In the genomic region with DNA sequence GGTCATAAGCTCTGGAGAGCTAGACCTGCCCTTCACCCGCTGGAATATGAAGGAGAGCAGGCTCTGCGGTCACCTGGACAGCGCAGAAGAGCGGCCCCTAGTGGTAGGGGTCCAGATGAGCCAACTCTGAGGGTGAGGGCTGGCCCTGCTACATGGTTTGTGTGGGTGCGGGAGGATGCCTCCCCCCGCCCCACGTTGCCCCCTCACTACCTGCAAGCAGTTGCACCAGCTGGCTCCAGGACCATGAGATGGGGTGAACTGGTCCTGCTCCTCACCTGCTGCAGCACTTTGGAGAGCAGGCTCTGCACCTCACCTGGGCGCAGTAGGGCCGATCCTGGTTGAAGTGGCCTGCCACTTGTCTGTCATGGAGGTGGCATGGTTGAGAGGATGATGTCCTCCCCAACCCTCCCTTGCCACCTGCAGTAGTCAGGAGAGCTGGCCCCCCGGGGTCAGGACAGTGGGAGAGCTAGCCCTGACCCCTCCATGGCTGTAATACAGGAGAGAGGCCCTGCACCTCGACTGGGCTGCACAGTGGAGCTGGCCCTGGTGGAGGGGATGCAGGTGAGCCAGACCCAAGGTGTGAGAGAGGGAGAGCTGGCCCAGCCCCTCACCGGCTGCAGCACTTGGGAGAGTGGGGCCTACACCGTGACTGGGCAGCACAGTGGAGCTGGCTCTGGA, we compare ENCODE assay signal across 9 mouse cellular contexts. TPM values are rescaled to one million over a fixed set of nuclear protein-coding genes. Genes with fewer than 3 reads are reported as not detected.
A peak's percentile ranks its signal among the peaks of the same experiment; 100 is the strongest.
DNase-seq lines count a peak whose midpoint lies in the region; ATAC-seq and TF ChIP-seq lines count a peak whose summit lies in the region.
"Had no signal": no experiment of that assay in that cellular context is flagged by ENCODE, and none has a peak within 500 bp of the region (broad histone marks: within the 10 kb centered on the region; RNA-seq: fewer than 3 reads in every experiment).

No protein-coding gene starts in this region.

- H3K27ac ChIP-seq in embryonic facial prominence, embryonic 13.5 days, result no peak overlapping the region
- H3K27ac ChIP-seq in liver, embryonic 14.5 days, result no peak overlapping the region
- no peak overlapping the region for H3K27ac ChIP-seq in small intestine, adult 2 months (ENCODE audit: insufficient read depth, low read depth, low read length)

- peaks cover 4% of the 10 kb centered on the region; the same call in 1 of the 2 replicates for H3K4me1 ChIP-seq in embryonic facial prominence, embryonic 13.5 days
- no peaks in the 10 kb centered on the region for H3K4me1 ChIP-seq in liver, embryonic 14.5 days (replicated peaks; ENCODE audit: control insufficient read depth in 2 of 2, insufficient read depth in 2 of 2, low read length in 1 of 2)
- H3K4me1 ChIP-seq in small intestine, adult 2 months (ENCODE audit: control insufficient read depth, insufficient read depth, insufficient read length, low read length), result no peaks in the 10 kb centered on the region; the same call in 1 of the 2 replicates

- H3K9me3 ChIP-seq in embryonic facial prominence, embryonic 13.5 days, result no peaks in the 10 kb centered on the region
- no peaks in the 10 kb centered on the region for H3K9me3 ChIP-seq in liver, embryonic 14.5 days (ENCODE audit: control insufficient read depth, low read length)

- peak overlapping the region; percentile 16; the same call in 1 of the 2 replicates for H3K4me2 ChIP-seq in embryonic facial prominence, embryonic 13.5 days
- no peak overlapping the region for H3K4me2 ChIP-seq in liver, embryonic 14.5 days (ENCODE audit: low read depth)

- ATAC-seq in embryonic facial prominence, embryonic 13.5 days (ENCODE audit: insufficient number of reproducible peaks, insufficient read depth, low FRiP score, low TSS enrichment, low read depth), result peak; percentile 15; the same call in 1 of the 2 replicates
- ATAC-seq in liver, embryonic 14.5 days (ENCODE audit: insufficient read depth), result no peak

- H3K9ac ChIP-seq in embryonic facial prominence, embryonic 13.5 days, result no peak overlapping the region
- H3K9ac ChIP-seq in liver, embryonic 14.5 days (replicated peaks), result no peak overlapping the region

- TF ChIP-seq CTCF in liver, embryonic 14.5 days (IDR thresholded peaks at IDR 0.05; ENCODE audit: low read depth), result peak; percentile 91
- peak; percentile 65 for TF ChIP-seq CTCF in small intestine, adult 2 months (IDR thresholded peaks at IDR 0.05; ENCODE audit: extremely low read depth, insufficient read length, insufficient replicate concordance, low read depth, low read length)

- no peak for TF ChIP-seq POLR2A in small intestine, adult 2 months (IDR thresholded peaks at IDR 0.05; ENCODE audit: low read depth, low read length)

- H3K27me3 ChIP-seq in embryonic facial prominence, embryonic 13.5 days, result peaks cover 3% of the 10 kb centered on the region; the same call in 1 of the 2 replicates
- no peaks in the 10 kb centered on the region for H3K27me3 ChIP-seq in liver, embryonic 14.5 days (ENCODE audit: control insufficient read depth, insufficient read depth, low read length)
- no peaks in the 10 kb centered on the region for H3K27me3 ChIP-seq in small intestine, adult 2 months (ENCODE audit: control insufficient read depth, insufficient read depth, low read length)

- H3K36me3 ChIP-seq in embryonic facial prominence, embryonic 13.5 days, result no peaks in the 10 kb centered on the region
- no peaks in the 10 kb centered on the region for H3K36me3 ChIP-seq in liver, embryonic 14.5 days (replicated peaks; ENCODE audit: control insufficient read depth, insufficient read depth, low read depth)
- H3K36me3 ChIP-seq in small intestine, adult 2 months (ENCODE audit: control insufficient read depth, insufficient read depth, low read length), result no peaks in the 10 kb centered on the region

- DNase-seq in cerebellum, adult 11-12 months, result peak; percentile 60
- DNase-seq in cerebellum, adult 11 months, result no peak
- peak; percentile 24 for DNase-seq in NIH3T3 (ENCODE audit: low read depth)
- DNase-seq in hindlimb bud, embryonic 11.5 days (ENCODE audit: extremely low spot score, low read depth, low spot score), result peak; percentile 2
- peak; percentile 2 to 4 (median 4) for DNase-seq in liver, embryonic 14.5 days (ENCODE audit: low read depth in 3 of 3, low spot score in 3 of 3)
- DNase-seq in layer of hippocampus, adult 9-10 months (ENCODE audit: low spot score), result no peak

- no peak overlapping the region for H3K4me3 ChIP-seq in embryonic facial prominence, embryonic 13.5 days
- no peak overlapping the region for H3K4me3 ChIP-seq in liver, embryonic 14.5 days (ENCODE audit: insufficient read depth in 1 of 2, low read depth in 2 of 2, low read length in 2 of 2)
- H3K4me3 ChIP-seq in small intestine, adult 2 months (ENCODE audit: low read depth, low read length), result no peak overlapping the region
- H3K4me3 ChIP-seq: myocyte had no signal

- 48% methylated on average over 13 of the region's 13 CpGs for WGBS in embryonic facial prominence, embryonic 13.5 days
- WGBS in liver, embryonic 14.5 days (ENCODE audit: insufficient replicate concordance), result 38% methylated on average over 13 of the region's 13 CpGs
- 45% methylated on average over 13 of the region's 13 CpGs for WGBS in small intestine, adult 2 months

- TF ChIP-seq EP300 in liver, embryonic 14.5 days (IDR thresholded peaks at IDR 0.05; ENCODE audit: low read depth), result no peak

RNA-seq across cellular contexts. Expression of a gene that starts 29.1 kb away (rescaled TPM):
- 1.7 and 3.0 TPM in 2 replicates for polyA plus RNA-seq in embryonic facial prominence, embryonic 13.5 days (2015; fragmentation: Nextera tagmentation; extraction: Ambion mirVana)
- polyA plus RNA-seq in liver, embryonic 14.5 days (2012; rRNA removed), result 0.03 and 0.40 TPM in 2 replicates
- polyA plus RNA-seq in liver, embryonic 14.5 days (2014; fragmentation: Nextera tagmentation; extraction: Ambion mirVana), result 0.05 and 0.18 TPM in 2 replicates
- 0.11 and 0.52 TPM in 2 replicates for polyA plus RNA-seq in small intestine, adult 2 months (2012; rRNA removed)

Comparison
In these comparisons a context has a peak if more than half of its experiments do, and no peak if none do; other contexts are left out.
1. DNase-seq: peak in cerebellum, adult 11-12 months (single experiment), NIH3T3 (single experiment), hindlimb bud, embryonic 11.5 days (single experiment) and liver, embryonic 14.5 days (3 of 3); none in cerebellum, adult 11 months (single experiment) and layer of hippocampus, adult 9-10 months (single experiment).